Mouse (Mus musculus) cerebellum, adult (tissue): ENCODE data around the gene Cfap206.

ENCODE experiments used
- ATAC-seq: cut with Nextera tagmentation; 2 replicates; pipeline ENCODE4 v1.9.2; 2017; ENCODE audit warnings: mild to moderate bottlenecking, moderate library complexity, mixed read lengths; ENCODE audit not compliant: insufficient number of reproducible peaks, low FRiP score, low TSS enrichment

Gene Cfap206

GRCm38 (mm10) chr4:34680530-34680929 is 49.5 kb downstream of the Cfap206 start:
- ATAC-seq = no peak

GRCm38 (mm10) chr4:34673721-34674120 is 56.3 kb downstream of the Cfap206 start:
- ATAC-seq = no peak

- ATAC-seq = no peak
Observed at GRCm38 (mm10) chr4:34667923-34668322, 62.1 kb downstream of the Cfap206 start.

- peak; percentile 45; the same call in 1 of the 2 replicates for ATAC-seq
Observed at GRCm38 (mm10) chr4:34661927-34662326, 68.1 kb downstream of the Cfap206 start.

- ATAC-seq = 0 out of 2 replicates have a peak, but pooled peaks have one; percentile 20
Observed at GRCm38 (mm10) chr4:34661514-34661913, 68.5 kb downstream of the Cfap206 start.

GRCm38 (mm10) chr4:34659012-34659411 is 71.0 kb downstream of the Cfap206 start:
- no peak for ATAC-seq

GRCm38 (mm10) chr4:34656101-34656500 is 73.9 kb downstream of the Cfap206 start:
- no peak for ATAC-seq

GRCm38 (mm10) chr4:34653179-34653578 is 76.8 kb downstream of the Cfap206 start:
- ATAC-seq = no peak

GRCm38 (mm10) chr4:34644779-34645178 is 85.2 kb downstream of the Cfap206 start:
- ATAC-seq = no peak

GRCm38 (mm10) chr4:34640731-34641130 is 89.3 kb downstream of the Cfap206 start:
- ATAC-seq = no peak

- ATAC-seq = no peak
Observed at GRCm38 (mm10) chr4:34639745-34640364, 90.2 kb downstream of the Cfap206 start.
